Mouse (Mus musculus) CH12.LX (cell line): ENCODE results near the gene Arid1a. TPM values are rescaled to one million over a fixed set of nuclear protein-coding genes. Genes with fewer than 3 reads are reported as not detected.

ENCODE experiments used
- DNase-seq: peaks from one replicate; pipeline ENCODE4 v3.0.0-alpha.2; 2013; ENCODE audit errors: extremely low read depth
- H3K27ac ChIP-seq: 2 replicates; pipeline ENCODE4 v1.5.1; 2012; ENCODE audit warnings: low read depth, mild to moderate bottlenecking, control low read depth, moderate library complexity; ENCODE audit not compliant: insufficient read depth
- H3K27me3 ChIP-seq: replicated peaks from 2 replicates; pipeline ENCODE3; 2012; ENCODE audit warnings: inconsistent platforms
- H3K36me3 ChIP-seq, 2 experiments: replicated peaks in 1 of 2; 2 replicates each; pipeline versions ENCODE3 to v1.6.1; 2012; ENCODE audit warnings: inconsistent platforms in 1 of 2, low read length in 1 of 2, mild to moderate bottlenecking in 1 of 2, mixed read lengths in 1 of 2, moderate library complexity in 1 of 2; ENCODE audit not compliant: control insufficient read depth in 1 of 2, insufficient read depth in 1 of 2
- H3K4me1 ChIP-seq, 2 experiments: 2 replicates each; pipeline ENCODE4 v1.6.1; 2012; ENCODE audit warnings: inconsistent platforms in 1 of 2, moderate library complexity in 1 of 2; ENCODE audit not compliant: insufficient read depth in 2 of 2, control insufficient read depth in 1 of 2
- H3K4me2 ChIP-seq: 2 replicates; pipeline ENCODE4 v1.6.1; 2012; ENCODE audit warnings: low read depth, mild to moderate bottlenecking, control low read depth; ENCODE audit not compliant: poor library complexity, insufficient read depth, severe bottlenecking
- H3K4me3 ChIP-seq, 3 experiments: fragments of 150-350 bp in 1 of 3; sonication (generic) in 1 of 3; replicated peaks in 1 of 3; 2 replicates each; pipeline versions ENCODE3 to v1.5.1; 2011 to 2012; ENCODE audit warnings: low read depth in 2 of 3, low read length in 2 of 3, mild to moderate bottlenecking in 2 of 3, moderate library complexity in 2 of 3, control low read depth in 1 of 3, improper control_type of control experiment in 1 of 3, inconsistent platforms in 1 of 3, mixed read lengths in 1 of 3; ENCODE audit not compliant: poor library complexity in 1 of 3
- H3K79me2 ChIP-seq: replicated peaks from 2 replicates; pipeline ENCODE4 v1.6.1; 2012; ENCODE audit warnings: mild to moderate bottlenecking, moderate library complexity; ENCODE audit not compliant: control insufficient read depth, poor library complexity, insufficient read depth, severe bottlenecking; ENCODE audit errors: extremely low read depth
- H3K9ac ChIP-seq: 2 replicates; pipeline ENCODE4 v1.6.1; 2012; ENCODE audit warnings: low read depth, mild to moderate bottlenecking, control low read depth, moderate library complexity; ENCODE audit not compliant: insufficient read depth
- H3K9me3 ChIP-seq: replicated peaks from 2 replicates; pipeline ENCODE3; 2012; ENCODE audit warnings: low read length, inconsistent platforms, mixed read lengths
- BHLHE40 ChIP-seq: IDR thresholded peaks from 2 replicates; pipeline ENCODE4 v1.6.1; 2011; ENCODE audit warnings: mild to moderate bottlenecking, low read depth, low read length, improper control_type of control experiment
- CHD1 ChIP-seq: IDR thresholded peaks from 2 replicates; pipeline ENCODE4 v1.6.1; 2012; ENCODE audit warnings: low read depth, low read length, improper control_type of control experiment, inconsistent platforms
- CHD2 ChIP-seq: IDR thresholded peaks from 2 replicates; pipeline ENCODE4 v1.6.1; 2011; ENCODE audit warnings: low read length, improper control_type of control experiment
- CTCF ChIP-seq, 2 experiments: IDR thresholded peaks in 1 of 2; conservative IDR thresholded peaks in 1 of 2; 2 replicates each; pipeline ENCODE4 v1.5.1; 2011 to 2012; ENCODE audit warnings: low read depth in 2 of 2, low read length in 2 of 2, improper control_type of control experiment in 1 of 2, inconsistent platforms in 1 of 2, mild to moderate bottlenecking in 1 of 2, moderate library complexity in 1 of 2
- E2F4 ChIP-seq: IDR thresholded peaks from 2 replicates; pipeline ENCODE4 v1.6.1; 2011; ENCODE audit warnings: low read depth, low read length, improper control_type of control experiment; ENCODE audit not compliant: insufficient replicate concordance
- ELF1 ChIP-seq: IDR thresholded peaks from 2 replicates; pipeline ENCODE4 v1.6.1; 2014; ENCODE audit warnings: low read depth, mild to moderate bottlenecking, inconsistent platforms, low read length, improper control_type of control experiment
- EP300 ChIP-seq: IDR thresholded peaks from 2 replicates; pipeline ENCODE4 v1.6.1; 2011; ENCODE audit warnings: low read length, improper control_type of control experiment
- GABPA ChIP-seq: IDR thresholded peaks from 2 replicates; pipeline ENCODE4 v1.6.1; 2012; ENCODE audit warnings: low read depth, low read length, improper control_type of control experiment, inconsistent platforms; ENCODE audit not compliant: insufficient replicate concordance
- HCFC1 ChIP-seq: IDR thresholded peaks from 2 replicates; pipeline ENCODE4 v1.6.1; 2012; ENCODE audit warnings: low read depth, mild to moderate bottlenecking, inconsistent platforms, low read length, improper control_type of control experiment
- IRF4 ChIP-seq: IDR thresholded peaks from 2 replicates; pipeline ENCODE4 v1.6.1; 2014; ENCODE audit warnings: low read depth, mild to moderate bottlenecking, inconsistent platforms, low read length, improper control_type of control experiment
- JUN ChIP-seq: IDR thresholded peaks from 2 replicates; pipeline ENCODE4 v1.6.1; 2011; ENCODE audit warnings: low read depth, mild to moderate bottlenecking, low read length, improper control_type of control experiment, moderate library complexity; ENCODE audit not compliant: insufficient read depth
- MAFK ChIP-seq: IDR thresholded peaks from 2 replicates; pipeline ENCODE4 v1.6.1; 2011; ENCODE audit warnings: low read length, improper control_type of control experiment; ENCODE audit not compliant: insufficient replicate concordance
- MEF2A ChIP-seq: IDR thresholded peaks from 2 replicates; pipeline ENCODE4 v1.6.1; 2014; ENCODE audit warnings: low read depth, mild to moderate bottlenecking, inconsistent platforms, low read length, improper control_type of control experiment, borderline replicate concordance
- MYC ChIP-seq: IDR thresholded peaks from 2 replicates; pipeline ENCODE4 v1.6.1; 2011; ENCODE audit warnings: low read depth, mild to moderate bottlenecking, improper control_type of control experiment, low read length
- NELFE ChIP-seq: IDR thresholded peaks from 2 replicates; pipeline ENCODE4 v1.6.1; 2011; ENCODE audit warnings: low read depth, low read length, improper control_type of control experiment
- NRF1 ChIP-seq: IDR thresholded peaks from 2 replicates; pipeline ENCODE4 v1.6.1; 2014; ENCODE audit warnings: low read depth, mild to moderate bottlenecking, inconsistent platforms, low read length, improper control_type of control experiment, moderate library complexity
- PAX5 ChIP-seq: IDR thresholded peaks from 2 replicates; pipeline ENCODE4 v1.6.1; 2012; ENCODE audit warnings: low read length, inconsistent platforms, mixed read lengths
- POLR2A ChIP-seq: IDR thresholded peaks from 2 replicates; pipeline ENCODE4 v1.6.1; 2011; ENCODE audit warnings: low read depth, mild to moderate bottlenecking, improper control_type of control experiment, low read length
- POLR2AphosphoS2 ChIP-seq: IDR thresholded peaks from 2 replicates; pipeline ENCODE4 v1.6.1; 2011; ENCODE audit warnings: low read depth, low read length, improper control_type of control experiment
- RAD21 ChIP-seq: IDR thresholded peaks from 2 replicates; pipeline ENCODE4 v1.6.1; 2011; ENCODE audit warnings: low read depth, mild to moderate bottlenecking, low read length, improper control_type of control experiment, moderate library complexity
- RCOR1 ChIP-seq: conservative IDR thresholded peaks from 2 replicates; pipeline ENCODE4 v1.6.1; 2012; ENCODE audit warnings: low read depth, mild to moderate bottlenecking, inconsistent platforms, low read length, improper control_type of control experiment
- TBP ChIP-seq: conservative IDR thresholded peaks from 2 replicates; pipeline ENCODE4 v1.6.1; 2011; ENCODE audit warnings: low read depth, low read length, improper control_type of control experiment
- USF1 ChIP-seq: IDR thresholded peaks from 2 replicates; pipeline ENCODE4 v1.6.1; 2014; ENCODE audit warnings: low read depth, mild to moderate bottlenecking, inconsistent platforms, low read length, improper control_type of control experiment
- ZMIZ1 ChIP-seq: IDR thresholded peaks from 2 replicates; pipeline ENCODE4 v1.6.1; 2012; ENCODE audit warnings: low read depth, mild to moderate bottlenecking, inconsistent platforms, low read length, improper control_type of control experiment
- ZNF384 ChIP-seq: IDR thresholded peaks from 2 replicates; pipeline ENCODE4 v1.6.1; 2012; ENCODE audit warnings: low read depth, low read length, improper control_type of control experiment, inconsistent platforms
- dilution Hi-C: fragments of 300-500 bp; cut with MboI; formaldehyde crosslinking; loops from 2 replicates; pipeline ENCODE4 v1.14.3; 2020; ENCODE audit warnings: low sequenced_read_pairs; ENCODE audit not compliant: extremely low pct_unique_long_range_greater_than_20kb, extremely low pct_ligation_motif_present
- in situ Hi-C: fragments of 300-500 bp; cut with MboI; formaldehyde crosslinking; loops from 3 replicates; pipeline ENCODE4 v1.14.3; 2019; ENCODE audit warnings: low sequenced_read_pairs, low pct_ligation_motif_present, low pct_unique_long_range_greater_than_20kb, mixed read lengths
- polyA plus RNA-seq: library from polyadenylated mRNA; unstranded; fragments of >175 nt; gene quantifications from 2 replicates; pipeline ENCODE4 v1.2.1, GENCODE M21; 2012; ENCODE audit warnings: low read depth; ENCODE audit not compliant: insufficient read length
- total RNA-seq, 2 experiments: library from RNA; depleted of rRNA; stranded (reverse); fragments of 300-350 nt in 1 of 2; fragments of >200 nt in 1 of 2; gene quantifications; 2 replicates each; pipeline ENCODE4 v1.2.3; 2012 to 2014

The Arid1a gene
- total and polyA plus RNA-seq, 3 experiments = 6.4 to 47.1 (median 19.1) TPM

DNA sequence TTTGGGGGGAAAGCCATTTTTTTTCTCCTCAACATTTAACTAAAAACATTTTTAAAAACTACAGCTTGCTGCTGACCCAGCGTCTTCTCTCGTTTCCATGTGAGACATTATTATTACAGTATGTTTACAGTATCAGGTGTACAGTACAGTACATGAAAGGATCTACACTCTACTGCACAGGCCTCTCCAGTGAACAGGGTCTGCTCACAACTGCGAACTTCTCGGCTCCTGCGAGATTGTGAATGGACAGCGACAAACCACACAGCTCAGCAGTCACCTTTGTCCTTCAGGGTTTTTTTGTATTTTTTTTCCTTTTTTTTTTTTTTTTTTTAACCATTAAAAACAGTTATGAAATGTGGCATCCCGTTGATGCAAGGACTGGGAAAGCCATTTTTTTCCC is 76.9 kb downstream of the Arid1a start:
- Histone ChIP-seq H3K79me2 (no peaks in the 10 kb centered on the region), H3K4me1 (peaks cover 15 to 41% of the 10 kb centered on the region in 2 experiments), H3K27ac (no peak overlapping the region), H3K27me3 (no peaks in the 10 kb centered on the region), H3K4me3 (no peak overlapping the region), H3K9ac (no peak overlapping the region), H3K4me2 (no peak overlapping the region), H3K36me3 (peaks cover 42 to 59% of the 10 kb centered on the region in 2 experiments), H3K9me3 (no peaks in the 10 kb centered on the region)
- in situ Hi-C loops = loop anchor here (10.0 kb wide), 1 partner anchor 75 kb away; the partner anchor contains the start of gene Arid1a
- TF ChIP-seq GABPA (no peak), ZMIZ1 (no peak), CHD1 (no peak), CHD2 (no peak), JUN (no peak), ELF1 (no peak), TBP (no peak), USF1 (no peak), CTCF (conservative IDR thresholded peaks at IDR 0.05 in 1 of 2, IDR thresholded peaks at IDR 0.05 in 1 of 2; ENCODE audit: low read depth in 2 of 2, low read length in 2 of 2) (no peak), RAD21 (no peak), PAX5 (no peak), MYC (no peak)
- no peak for DNase-seq
- dilution Hi-C loops = no loop called here

DNA sequence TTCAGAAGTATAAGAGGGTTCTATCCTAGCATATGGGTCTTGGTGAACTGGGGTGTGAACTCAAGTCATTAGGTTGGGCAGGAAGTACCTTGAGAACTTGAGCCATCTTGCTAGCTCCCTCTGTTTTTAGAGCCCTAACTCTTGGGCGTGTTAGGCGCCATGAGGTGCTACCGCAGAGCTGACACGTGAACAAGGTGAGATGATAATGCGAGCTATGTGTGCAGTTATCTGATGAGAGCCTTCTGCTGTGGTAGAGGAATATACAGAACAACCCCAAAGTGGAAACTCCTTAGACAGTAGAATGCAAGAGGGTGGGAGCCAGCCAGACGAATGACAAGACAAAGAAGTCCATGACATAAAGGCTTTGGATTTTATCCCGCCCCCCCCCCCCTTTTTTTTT is 79.3 kb downstream of the Arid1a start:
- no peak for DNase-seq
- no peaks in the 10 kb centered on the region for H3K79me2 ChIP-seq
- dilution Hi-C loops (no loop called here), in situ Hi-C loops (loop anchor here (10.0 kb wide), 1 partner anchor 78 kb away; the partner anchor contains the start of gene Arid1a)
- no peaks in the 10 kb centered on the region for H3K27me3 ChIP-seq
- TF ChIP-seq NRF1 = no peak
- 0 out of 2 replicates have a peak, but pooled peaks have one; percentile 37 for TF ChIP-seq POLR2AphosphoS2
- no peak overlapping the region for H3K27ac ChIP-seq
- H3K4me1 ChIP-seq = peaks cover 19 to 51% of the 10 kb centered on the region in 2 experiments
- no peak overlapping the region for H3K4me2 ChIP-seq
- peaks cover 24 to 37% of the 10 kb centered on the region in 2 experiments for H3K36me3 ChIP-seq
- H3K4me3 ChIP-seq = no peak overlapping the region
- no peaks in the 10 kb centered on the region for H3K9me3 ChIP-seq
- H3K9ac ChIP-seq = no peak overlapping the region

DNA sequence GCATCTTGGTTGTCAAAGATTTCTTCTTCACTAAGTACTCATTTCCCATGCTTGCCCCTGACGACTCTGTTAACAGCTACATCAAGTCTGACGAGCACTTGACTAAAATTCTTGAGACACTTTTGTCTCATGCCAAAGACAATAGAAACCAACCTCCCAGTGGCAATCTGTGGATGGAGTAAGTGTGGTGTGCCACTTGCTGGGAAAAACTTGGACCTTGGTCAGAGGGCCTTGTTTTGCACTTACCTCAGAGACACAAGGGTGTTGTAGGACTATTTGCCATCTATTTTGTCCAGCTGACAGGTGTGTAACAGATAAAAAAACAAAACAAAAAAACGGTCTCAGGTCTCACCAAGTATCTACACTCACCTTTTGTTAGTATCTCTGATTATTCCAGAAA is 80.4 kb downstream of the Arid1a start:
- DNase-seq = no peak
- Histone ChIP-seq H3K4me3 (no peak overlapping the region), H3K79me2 (no peaks in the 10 kb centered on the region), H3K9ac (no peak overlapping the region), H3K27ac (no peak overlapping the region), H3K4me1 (peaks cover 19 to 49% of the 10 kb centered on the region in 2 experiments), H3K27me3 (no peaks in the 10 kb centered on the region), H3K9me3 (no peaks in the 10 kb centered on the region), H3K36me3 (peaks cover 15 to 26% of the 10 kb centered on the region in 2 experiments), H3K4me2 (no peak overlapping the region)
- dilution Hi-C loops = no loop called here
- in situ Hi-C loops = loop anchor here (10.0 kb wide), 1 partner anchor 79 kb away; the partner anchor contains the start of gene Arid1a
- TF ChIP-seq MEF2A (no peak), NRF1 (no peak), IRF4 (no peak), ZMIZ1 (no peak), TBP (no peak), ZNF384 (no peak), POLR2AphosphoS2 (no peak), CHD2 (no peak), RCOR1 (no peak), BHLHE40 (no peak), CTCF (conservative IDR thresholded peaks at IDR 0.05 in 1 of 2, IDR thresholded peaks at IDR 0.05 in 1 of 2; ENCODE audit: low read depth in 2 of 2, low read length in 2 of 2) (no peak), HCFC1 (no peak), NELFE (no peak), MAFK (no peak), POLR2A (no peak), EP300 (no peak), E2F4 (no peak)
